Mouse (Mus musculus) lung, embryonic 15.5 days (tissue): ENCODE results near the gene Chst15. TPM values are rescaled to one million over a fixed set of nuclear protein-coding genes. Genes with fewer than 3 reads are reported as not detected.

Experiments
- ATAC-seq: fragments of 200-750 bp; cut with Nextera tagmentation; 2 replicates; pipeline ENCODE4 v1.8.0; 2017; ENCODE audit warnings: moderate number of reproducible peaks, borderline replicate concordance; ENCODE audit not compliant: low FRiP score, low TSS enrichment; ENCODE audit errors: extremely low read depth
- H3K27ac ChIP-seq: fragments of 300-500 bp; sonication (generic); 2 replicates; pipeline ENCODE4 v1.5.1; 2015; ENCODE audit warnings: moderate library complexity, mild to moderate bottlenecking, inconsistent platforms
- H3K27me3 ChIP-seq: fragments of 300-500 bp; sonication (generic); 2 replicates; pipeline ENCODE4 v1.6.1; 2015; ENCODE audit warnings: inconsistent platforms
- H3K36me3 ChIP-seq: fragments of 300-500 bp; sonication (generic); 2 replicates; pipeline ENCODE4 v1.6.1; 2015; ENCODE audit warnings: inconsistent platforms
- H3K4me1 ChIP-seq: fragments of 300-500 bp; sonication (generic); 2 replicates; pipeline ENCODE4 v1.6.1; 2015; ENCODE audit warnings: inconsistent platforms
- H3K4me2 ChIP-seq: fragments of 300-500 bp; sonication (generic); 2 replicates; pipeline ENCODE4 v1.6.1; 2015; ENCODE audit warnings: inconsistent platforms, mild to moderate bottlenecking, moderate library complexity
- H3K4me3 ChIP-seq: fragments of 300-500 bp; sonication (generic); 2 replicates; pipeline ENCODE4 v1.5.1; 2015; ENCODE audit warnings: mild to moderate bottlenecking, inconsistent platforms
- H3K9ac ChIP-seq: fragments of 300-500 bp; sonication (generic); 2 replicates; pipeline ENCODE4 v1.6.1; 2015; ENCODE audit warnings: inconsistent platforms
- H3K9me3 ChIP-seq: fragments of 300-500 bp; sonication (generic); 2 replicates; pipeline ENCODE4 v1.6.1; 2016; ENCODE audit warnings: inconsistent platforms
- WGBS: fragments of 180-500 bp; shearing (Covaris S2); methylation state at CpG from one replicate; pipeline ENCODE4 v1.1.7; 2015; 5-methylcytosine and 5-hydroxymethylcytosine counted together
- polyA plus RNA-seq: library from polyadenylated mRNA; unstranded; fragments of >200 nt; fragmentation: Nextera tagmentation; extraction: Ambion mirVana; gene quantifications from 2 replicates; pipeline ENCODE4 v1.2.1, GENCODE M21; 2015

Chst15 gene
- polyA plus RNA-seq, 1 experiment from 2014 or later, result 20.3 TPM

DNA sequence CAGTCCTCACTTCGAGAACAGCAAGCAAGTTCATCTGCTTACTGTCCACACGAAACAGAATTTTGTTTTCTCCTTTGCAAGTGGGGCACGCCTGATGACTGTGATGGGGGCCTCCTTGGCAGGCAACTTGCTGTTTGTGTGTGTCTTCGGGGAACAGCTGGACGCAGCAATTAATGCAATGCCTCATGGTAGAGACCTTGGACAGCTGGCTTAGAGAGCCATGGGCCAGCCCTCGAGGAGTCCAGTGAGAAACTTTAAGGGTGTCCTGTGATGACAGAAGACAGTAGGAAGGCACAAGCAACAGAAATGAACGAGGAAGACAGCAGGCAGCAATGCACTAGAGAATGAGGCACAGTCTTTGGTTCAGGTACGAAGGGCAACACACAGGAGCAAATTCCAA, 46.7 kb downstream of the Chst15 start:
- H3K9me3 ChIP-seq, result no peaks in the 10 kb centered on the region
- no peak overlapping the region for H3K27ac ChIP-seq
- ATAC-seq, result peak; percentile 36; the same call in 1 of the 2 replicates
- WGBS, result 55% methylated on average over 8 of the region's 8 CpGs
- H3K4me3 ChIP-seq, result no peak overlapping the region
- no peak overlapping the region for H3K9ac ChIP-seq
- no peak overlapping the region for H3K4me2 ChIP-seq
- no peaks in the 10 kb centered on the region for H3K27me3 ChIP-seq
- H3K4me1 ChIP-seq, result 0 out of 2 replicates have a peak, but pooled peaks cover 13% of the 10 kb centered on the region
- peaks cover 15% of the 10 kb centered on the region; the same call in 1 of the 2 replicates for H3K36me3 ChIP-seq

DNA sequence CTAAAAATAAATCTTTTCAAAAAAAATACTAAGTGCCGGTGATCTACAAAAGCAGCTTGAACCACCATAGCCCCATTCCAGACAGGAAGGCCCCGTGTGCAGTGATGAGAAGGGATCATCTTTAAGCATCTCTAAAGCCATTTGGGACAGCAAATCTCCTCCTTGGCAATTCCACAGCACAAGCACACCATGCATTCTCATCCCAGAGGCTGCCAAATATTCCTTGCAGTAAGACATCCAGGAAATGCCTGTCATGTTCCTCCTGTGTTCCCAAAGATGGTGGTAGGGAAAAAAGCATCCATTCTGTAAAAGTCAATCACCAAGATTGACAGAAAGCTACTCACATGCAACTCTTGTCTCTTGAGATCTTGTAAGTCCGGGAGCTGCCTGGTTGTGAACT, 47.4 kb downstream of the Chst15 start:
- H3K9me3 ChIP-seq, result no peaks in the 10 kb centered on the region
- no peak overlapping the region for H3K4me2 ChIP-seq
- WGBS, result 72% methylated on average over 3 of the region's 3 CpGs
- H3K27me3 ChIP-seq, result no peaks in the 10 kb centered on the region
- 0 out of 2 replicates have a peak, but pooled peaks cover 15% of the 10 kb centered on the region for H3K4me1 ChIP-seq
- H3K9ac ChIP-seq, result no peak overlapping the region
- no peak overlapping the region for H3K27ac ChIP-seq
- H3K36me3 ChIP-seq, result peaks cover 15% of the 10 kb centered on the region; the same call in 1 of the 2 replicates
- ATAC-seq, result no peak
- H3K4me3 ChIP-seq, result no peak overlapping the region

DNA sequence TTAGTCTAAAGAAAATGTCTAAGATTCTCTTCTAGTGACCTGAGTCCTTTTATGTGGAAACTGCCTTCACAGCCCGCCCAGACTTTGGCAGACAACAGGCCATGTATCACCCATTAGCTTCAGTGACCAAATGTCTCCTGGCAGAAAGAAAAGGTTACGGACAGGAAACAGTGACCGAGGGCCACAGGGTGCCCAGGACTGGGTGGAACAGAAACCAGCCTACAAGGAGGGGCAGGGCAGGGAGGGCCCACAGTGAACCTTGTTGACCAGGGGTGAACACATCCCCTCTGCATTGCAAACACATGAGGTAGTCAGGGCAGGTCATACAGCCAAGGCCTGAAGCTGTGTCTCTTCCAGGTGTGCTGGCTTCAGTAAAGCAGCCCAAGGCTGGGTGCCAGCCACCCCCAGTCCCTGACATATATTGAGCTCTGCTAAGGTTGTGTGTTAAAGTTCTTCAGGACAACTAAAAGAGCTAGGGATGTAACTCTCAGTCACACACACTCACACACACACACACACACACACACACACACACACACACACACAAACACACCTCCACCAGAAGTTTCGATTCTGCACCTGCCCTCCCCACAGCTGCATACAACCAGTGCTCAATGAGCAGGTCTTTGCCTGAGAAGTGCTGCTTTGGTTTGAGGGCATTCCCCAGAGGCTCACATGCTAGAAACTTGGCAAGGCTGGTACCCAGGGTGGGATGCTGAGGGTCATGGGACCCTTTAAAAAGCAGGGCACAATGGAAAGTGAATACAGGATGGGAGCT, 49.1 kb downstream of the Chst15 start:
- ATAC-seq, result no peak
- Histone ChIP-seq H3K27me3 (no peaks in the 10 kb centered on the region), H3K4me1 (peaks cover 21% of the 10 kb centered on the region; the same call in 1 of the 2 replicates), H3K9ac (no peak overlapping the region), H3K9me3 (no peaks in the 10 kb centered on the region), H3K4me2 (no peak overlapping the region), H3K27ac (no peak overlapping the region), H3K4me3 (no peak overlapping the region), H3K36me3 (peaks cover 15% of the 10 kb centered on the region; the same call in 1 of the 2 replicates)
- WGBS, result 76% methylated on average over 4 of the region's 4 CpGs

DNA sequence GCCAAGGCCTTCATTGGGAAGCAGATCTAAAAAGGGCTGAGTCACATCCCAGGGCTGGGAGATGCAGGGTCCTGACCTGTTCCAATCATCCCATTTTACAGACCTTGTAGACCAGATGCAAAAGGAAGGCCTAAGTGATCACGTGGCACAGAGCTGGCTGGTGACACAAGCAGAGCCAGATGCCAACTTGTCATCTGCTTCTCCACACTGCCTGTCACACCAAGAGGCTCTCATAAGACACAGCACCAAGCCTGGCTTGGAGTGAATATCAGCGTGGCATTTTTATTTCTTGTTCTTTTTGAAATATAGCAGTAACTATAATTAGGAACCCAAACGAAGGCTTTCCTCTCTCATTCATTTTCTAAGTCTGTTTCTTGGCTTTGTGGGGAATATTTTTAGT, 52.3 kb downstream of the Chst15 start:
- H3K4me3 ChIP-seq, result no peak overlapping the region
- no peak overlapping the region for H3K27ac ChIP-seq
- H3K4me2 ChIP-seq, result no peak overlapping the region
- ATAC-seq, result no peak
- WGBS, result 69% methylated on average over 3 of the region's 3 CpGs
- H3K27me3 ChIP-seq, result no peaks in the 10 kb centered on the region
- H3K4me1 ChIP-seq, result peaks cover 38% of the 10 kb centered on the region
- H3K9ac ChIP-seq, result no peak overlapping the region
- no peaks in the 10 kb centered on the region for H3K9me3 ChIP-seq
- peaks cover 15% of the 10 kb centered on the region; the same call in 1 of the 2 replicates for H3K36me3 ChIP-seq

DNA sequence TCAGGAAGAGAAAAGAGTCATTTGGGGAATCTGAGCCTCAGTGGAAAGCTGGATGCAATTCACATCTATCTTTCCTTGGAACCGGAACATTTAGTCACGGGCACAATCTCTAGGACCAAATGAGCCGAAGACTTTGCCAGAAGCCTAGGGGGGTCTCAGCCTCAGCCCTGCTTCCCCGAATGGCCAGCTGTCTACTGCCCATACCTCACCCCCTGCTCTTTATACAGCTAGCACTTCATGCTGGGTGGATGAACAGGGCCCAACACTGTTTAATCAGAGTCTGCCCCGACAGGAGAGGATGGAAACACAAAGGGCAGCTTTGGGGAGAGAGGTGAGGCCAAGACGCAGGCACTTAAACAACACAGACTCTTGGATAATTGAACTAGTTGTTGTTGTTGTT, 53.8 kb downstream of the Chst15 start:
- Histone ChIP-seq H3K4me2 (no peak overlapping the region), H3K27me3 (no peaks in the 10 kb centered on the region), H3K9me3 (no peaks in the 10 kb centered on the region), H3K4me3 (no peak overlapping the region), H3K9ac (no peak overlapping the region), H3K4me1 (peaks cover 50% of the 10 kb centered on the region), H3K36me3 (peaks cover 6% of the 10 kb centered on the region; the same call in 1 of the 2 replicates), H3K27ac (peak overlapping the region; percentile 86)
- WGBS, result 52% methylated on average over 6 of the region's 6 CpGs
- ATAC-seq, result no peak

DNA sequence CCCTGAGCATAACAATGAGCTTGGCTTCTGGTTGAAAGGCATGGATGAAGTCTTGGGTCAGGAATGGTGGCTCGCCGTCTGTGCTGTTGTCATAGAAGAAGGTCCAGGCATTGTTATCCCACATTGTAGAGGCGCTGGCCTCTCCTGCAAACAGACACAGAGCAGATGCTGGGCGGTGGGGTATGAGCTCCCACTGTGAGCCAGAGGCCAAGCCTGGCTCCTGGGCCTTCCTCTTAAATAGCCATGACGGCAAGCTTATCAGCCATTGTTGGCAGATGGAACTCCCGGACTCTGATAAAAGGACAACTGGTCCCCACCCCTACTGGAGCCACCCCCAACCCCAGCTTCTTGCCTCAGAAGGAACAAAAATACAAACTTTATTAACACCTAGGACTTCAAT, 54.3 kb downstream of the Chst15 start:
- H3K27ac ChIP-seq, result peak overlapping the region; percentile 86
- H3K9me3 ChIP-seq, result no peaks in the 10 kb centered on the region
- peak; percentile 17; the same call in 1 of the 2 replicates for ATAC-seq
- no peak overlapping the region for H3K4me3 ChIP-seq
- WGBS, result 44% methylated on average over 6 of the region's 6 CpGs
- no peak overlapping the region for H3K4me2 ChIP-seq
- H3K27me3 ChIP-seq, result no peaks in the 10 kb centered on the region
- peaks cover 6% of the 10 kb centered on the region; the same call in 1 of the 2 replicates for H3K36me3 ChIP-seq
- peaks cover 50% of the 10 kb centered on the region for H3K4me1 ChIP-seq
- no peak overlapping the region for H3K9ac ChIP-seq

DNA sequence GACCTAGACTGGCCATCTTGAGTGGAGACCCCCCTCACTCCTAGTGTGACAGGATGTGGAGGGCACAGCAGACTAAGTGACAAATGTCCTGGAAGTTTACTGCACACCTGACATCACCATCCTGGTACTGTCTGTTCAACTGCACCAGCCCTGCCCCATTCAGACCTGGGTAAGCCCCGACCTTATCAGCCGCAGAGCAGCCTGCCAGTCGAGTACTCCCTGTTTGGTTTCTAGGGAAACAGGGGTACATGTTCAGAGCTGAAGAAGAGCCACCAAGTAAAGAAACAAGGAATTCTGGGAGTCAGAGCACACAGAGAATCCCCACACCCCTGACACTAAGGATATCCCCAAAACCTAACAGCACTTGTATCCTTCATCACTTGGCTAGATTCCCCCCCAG, 55.1 kb downstream of the Chst15 start:
- H3K9me3 ChIP-seq, result no peaks in the 10 kb centered on the region
- H3K27me3 ChIP-seq, result no peaks in the 10 kb centered on the region
- H3K4me1 ChIP-seq, result peaks cover 50% of the 10 kb centered on the region
- H3K4me3 ChIP-seq, result no peak overlapping the region
- ATAC-seq, result no peak
- no peak overlapping the region for H3K9ac ChIP-seq
- peak overlapping the region; percentile 45; the same call in 1 of the 2 replicates for H3K27ac ChIP-seq
- WGBS, result 26% methylated on average over 3 of the region's 3 CpGs
- peaks cover 6% of the 10 kb centered on the region; the same call in 1 of the 2 replicates for H3K36me3 ChIP-seq
- no peak overlapping the region for H3K4me2 ChIP-seq

DNA sequence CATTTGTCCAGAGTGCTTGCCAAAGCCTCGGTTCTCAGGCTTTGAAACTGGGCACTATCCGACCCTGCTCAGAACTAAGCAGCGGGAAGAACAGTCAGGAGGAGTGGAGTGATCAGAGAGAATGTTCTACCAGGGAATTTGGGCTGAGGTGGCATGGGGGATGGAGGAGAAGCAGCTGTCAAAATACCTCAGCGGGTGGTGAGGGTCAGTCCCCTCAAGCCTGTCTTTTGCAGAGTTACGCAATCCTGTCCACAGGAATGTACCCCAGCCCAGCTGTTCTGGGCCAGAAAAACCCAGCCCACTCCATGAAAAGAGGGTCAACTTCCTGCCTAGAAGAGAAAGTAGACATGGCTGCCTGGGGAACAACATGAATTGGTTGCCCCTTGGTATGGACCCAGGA, 56.4 kb downstream of the Chst15 start:
- no peak overlapping the region for H3K4me3 ChIP-seq
- H3K27ac ChIP-seq, result peak overlapping the region; percentile 7
- peaks cover 50% of the 10 kb centered on the region for H3K4me1 ChIP-seq
- H3K9ac ChIP-seq, result no peak overlapping the region
- H3K27me3 ChIP-seq, result no peaks in the 10 kb centered on the region
- WGBS, result 47% methylated on average over 5 of the region's 5 CpGs
- H3K36me3 ChIP-seq, result no peaks in the 10 kb centered on the region
- H3K4me2 ChIP-seq, result no peak overlapping the region
- H3K9me3 ChIP-seq, result no peaks in the 10 kb centered on the region
- no peak for ATAC-seq

DNA sequence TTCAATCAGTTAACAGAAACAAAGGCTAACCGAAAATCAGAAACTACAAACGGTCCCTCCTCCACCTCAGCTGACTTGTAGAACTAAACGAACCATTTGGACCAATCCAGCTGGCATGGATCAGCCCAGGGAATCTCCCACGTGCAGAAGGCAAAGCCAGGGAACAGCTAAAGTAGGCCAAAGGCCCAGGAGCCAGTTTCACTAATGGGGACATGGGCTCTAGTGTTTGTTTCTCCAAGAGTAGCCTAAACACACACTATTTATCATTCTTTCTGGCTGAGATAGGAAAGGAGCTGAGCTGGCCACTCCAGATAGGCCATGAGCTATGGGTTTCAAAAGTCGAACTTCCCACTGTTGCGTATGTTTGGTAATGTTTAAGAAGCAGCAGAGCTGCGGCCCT, 58.2 kb downstream of the Chst15 start:
- Histone ChIP-seq H3K27me3 (no peaks in the 10 kb centered on the region), H3K9me3 (no peaks in the 10 kb centered on the region), H3K4me1 (peaks cover 51% of the 10 kb centered on the region), H3K9ac (no peak overlapping the region), H3K27ac (peak overlapping the region; percentile 76), H3K4me3 (no peak overlapping the region), H3K36me3 (no peaks in the 10 kb centered on the region), H3K4me2 (no peak overlapping the region)
- peak; percentile 83 for ATAC-seq
- WGBS, result 31% methylated on average over 7 of the region's 7 CpGs

DNA sequence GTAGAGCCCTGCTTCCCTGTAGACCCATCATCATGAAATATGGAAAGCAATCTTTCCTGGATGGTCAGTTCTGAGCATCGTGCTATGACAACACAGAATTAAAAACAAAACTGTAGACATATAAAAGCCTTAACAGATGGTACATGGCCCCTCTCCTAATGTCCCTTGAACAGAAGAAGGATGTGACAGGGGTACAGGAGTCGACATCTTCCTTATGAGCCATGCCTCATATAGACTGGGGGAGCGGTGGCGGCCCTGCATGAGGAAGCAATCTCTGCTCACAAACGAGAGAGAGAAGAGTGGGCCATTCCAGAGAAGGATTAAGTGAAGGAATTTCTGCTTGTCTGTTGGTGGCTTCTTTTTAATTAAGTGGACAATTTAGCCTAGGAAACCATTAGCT, 58.8 kb downstream of the Chst15 start:
- H3K4me3 ChIP-seq, result no peak overlapping the region
- WGBS, result 56% methylated on average over 5 of the region's 5 CpGs
- H3K4me2 ChIP-seq, result no peak overlapping the region
- H3K9me3 ChIP-seq, result no peaks in the 10 kb centered on the region
- no peaks in the 10 kb centered on the region for H3K27me3 ChIP-seq
- peaks cover 53% of the 10 kb centered on the region for H3K4me1 ChIP-seq
- H3K36me3 ChIP-seq, result no peaks in the 10 kb centered on the region
- H3K9ac ChIP-seq, result no peak overlapping the region
- H3K27ac ChIP-seq, result peak overlapping the region; percentile 76
- no peak for ATAC-seq

DNA sequence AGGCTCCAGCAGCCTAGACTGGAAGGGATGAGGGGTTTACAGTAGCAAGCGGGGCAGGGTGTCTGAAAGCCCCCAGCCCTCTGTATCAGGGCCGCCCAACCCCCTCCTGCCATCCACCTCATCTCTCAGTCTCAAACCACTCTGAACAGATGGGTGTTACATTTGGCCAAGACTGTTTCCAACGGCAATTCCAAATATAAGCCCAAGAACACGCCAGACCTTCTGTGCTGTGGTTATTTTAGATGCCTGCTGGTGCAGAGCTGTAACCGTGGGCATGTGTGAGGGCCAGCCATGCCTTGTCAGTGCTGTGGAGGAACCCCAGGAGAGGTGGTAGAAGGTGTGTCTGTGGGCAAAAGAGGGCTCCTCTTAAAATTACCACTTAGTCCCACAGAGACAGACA, 63.5 kb downstream of the Chst15 start:
- H3K9me3 ChIP-seq, result no peaks in the 10 kb centered on the region
- no peak overlapping the region for H3K4me3 ChIP-seq
- peaks cover 21% of the 10 kb centered on the region for H3K4me1 ChIP-seq
- H3K4me2 ChIP-seq, result no peak overlapping the region
- no peaks in the 10 kb centered on the region for H3K36me3 ChIP-seq
- peak; percentile 40; the same call in 1 of the 2 replicates for ATAC-seq
- H3K9ac ChIP-seq, result no peak overlapping the region
- H3K27me3 ChIP-seq, result no peaks in the 10 kb centered on the region
- no peak overlapping the region for H3K27ac ChIP-seq
- 59% methylated on average over 5 of the region's 5 CpGs for WGBS

DNA sequence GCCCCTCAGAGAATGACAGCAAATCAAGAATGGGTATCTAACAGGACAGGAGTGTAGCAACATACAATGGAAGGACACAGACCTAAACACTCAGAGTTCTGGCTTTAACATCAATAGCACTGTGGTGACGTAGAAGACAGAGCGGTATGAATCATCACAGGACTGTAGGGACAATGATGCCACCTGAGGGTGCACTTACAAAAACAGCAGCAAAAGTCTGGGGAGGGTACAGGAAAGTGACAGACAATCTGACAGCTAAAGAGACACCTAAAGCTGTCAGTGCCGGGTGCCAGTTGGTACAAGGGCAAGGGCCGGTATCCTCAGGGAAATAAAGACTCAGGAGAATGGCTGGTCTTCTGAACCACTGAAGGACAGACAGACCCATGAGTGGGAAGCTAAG, 64.0 kb downstream of the Chst15 start:
- no peaks in the 10 kb centered on the region for H3K27me3 ChIP-seq

More for the DNA sequence above, 64.0 kb downstream of the Chst15 start:
- no peak for ATAC-seq
- Histone ChIP-seq H3K9me3 (no peaks in the 10 kb centered on the region), H3K9ac (no peak overlapping the region), H3K36me3 (no peaks in the 10 kb centered on the region), H3K27ac (no peak overlapping the region), H3K4me3 (no peak overlapping the region), H3K4me1 (peaks cover 21% of the 10 kb centered on the region), H3K4me2 (no peak overlapping the region)
- 87% methylated on average over 4 of the region's 4 CpGs for WGBS
